Mouse (Mus musculus) midbrain, embryonic 13.5 days (tissue): ENCODE results near the gene Grk6. TPM values are rescaled to one million over a fixed set of nuclear protein-coding genes. Genes with fewer than 3 reads are reported as not detected.

Experiments used
- ATAC-seq: fragments of 200-750 bp; cut with Nextera tagmentation; 2 replicates; pipeline ENCODE4 v1.8.0; 2017; ENCODE audit warnings: mild to moderate bottlenecking, moderate TSS enrichment, moderate library complexity
- H3K27ac ChIP-seq: fragments of 300-500 bp; sonication (generic); 2 replicates; pipeline ENCODE4 v1.5.1; 2015; ENCODE audit warnings: inconsistent platforms, mild to moderate bottlenecking, moderate library complexity
- H3K27me3 ChIP-seq: fragments of 300-500 bp; sonication (generic); 2 replicates; pipeline ENCODE4 v1.6.1; 2015; ENCODE audit warnings: mild to moderate bottlenecking, inconsistent platforms
- H3K36me3 ChIP-seq: fragments of 300-500 bp; sonication (generic); 2 replicates; pipeline ENCODE4 v1.6.1; 2015; ENCODE audit warnings: mild to moderate bottlenecking, inconsistent platforms
- H3K4me1 ChIP-seq: fragments of 300-500 bp; sonication (generic); replicated peaks from 2 replicates; pipeline ENCODE4 v1.6.1; 2015; ENCODE audit warnings: inconsistent platforms
- H3K4me2 ChIP-seq: fragments of 300-500 bp; sonication (generic); replicated peaks from 2 replicates; pipeline ENCODE4 v1.6.1; 2015; ENCODE audit warnings: moderate library complexity, mild to moderate bottlenecking, inconsistent platforms
- H3K4me3 ChIP-seq: fragments of 300-500 bp; sonication (generic); replicated peaks from 2 replicates; pipeline ENCODE4 v1.5.1; 2015; ENCODE audit warnings: mild to moderate bottlenecking, inconsistent platforms
- H3K9ac ChIP-seq: fragments of 300-500 bp; sonication (generic); replicated peaks from 2 replicates; pipeline ENCODE4 v1.6.1; 2015; ENCODE audit warnings: mild to moderate bottlenecking, inconsistent platforms
- H3K9me3 ChIP-seq: fragments of 300-500 bp; sonication (generic); 2 replicates; pipeline ENCODE4 v1.6.1; 2016; ENCODE audit warnings: mild to moderate bottlenecking, inconsistent platforms
- WGBS: fragments of 180-500 bp; shearing (Covaris S2); methylation state at CpG from one replicate; pipeline ENCODE4 v1.1.7; 2015; 5-methylcytosine and 5-hydroxymethylcytosine counted together
- polyA plus RNA-seq: library from polyadenylated mRNA; unstranded; fragments of >200 nt; fragmentation: Nextera tagmentation; extraction: Ambion mirVana; gene quantifications from 2 replicates; pipeline ENCODE4 v1.2.1, GENCODE M21; 2015

Gene Grk6
- 26.8 and 35.7 TPM in 2 replicates for polyA plus RNA-seq

DNA sequence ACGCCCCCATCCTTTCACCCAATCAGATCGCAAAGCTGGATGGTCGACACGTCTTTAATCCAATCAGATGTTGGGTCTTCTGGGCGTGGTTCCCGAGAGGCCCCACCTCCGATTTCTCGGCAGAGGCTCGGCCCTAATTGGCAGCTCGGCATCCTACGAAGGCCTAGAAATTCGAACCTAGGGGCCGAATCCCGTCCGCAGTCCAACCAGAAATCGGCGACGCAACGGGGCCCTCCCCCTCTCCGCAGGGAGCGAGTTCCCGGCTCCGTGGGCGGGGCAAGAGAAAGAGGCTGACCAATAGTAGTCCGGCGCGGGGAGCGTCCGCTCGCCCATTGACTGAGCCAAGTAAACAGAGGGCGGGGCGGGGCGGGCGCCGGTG, at the start of gene Grk6:
Gene Grk6 (plus strand): TSS at position 136 of the 379 bp plus-strand sequence.
- peaks cover 8% of the 10 kb centered on the region for H3K36me3 ChIP-seq
- H3K27ac ChIP-seq: peak within 1 kb of the TSS; percentile 93
- peak within 1 kb of the TSS; percentile 96 for H3K9ac ChIP-seq
- no peaks in the 10 kb centered on the region for H3K9me3 ChIP-seq
- WGBS: under 1% methylated on average over 30 of the region's 35 CpGs
- no peaks in the 10 kb centered on the region for H3K27me3 ChIP-seq
- H3K4me1 ChIP-seq: peaks cover 37% of the 10 kb centered on the region
- peak; percentile 96 for ATAC-seq
- H3K4me3 ChIP-seq: peak within 1 kb of the TSS; percentile 90
- H3K4me2 ChIP-seq: peak within 1 kb of the TSS; percentile 91

DNA sequence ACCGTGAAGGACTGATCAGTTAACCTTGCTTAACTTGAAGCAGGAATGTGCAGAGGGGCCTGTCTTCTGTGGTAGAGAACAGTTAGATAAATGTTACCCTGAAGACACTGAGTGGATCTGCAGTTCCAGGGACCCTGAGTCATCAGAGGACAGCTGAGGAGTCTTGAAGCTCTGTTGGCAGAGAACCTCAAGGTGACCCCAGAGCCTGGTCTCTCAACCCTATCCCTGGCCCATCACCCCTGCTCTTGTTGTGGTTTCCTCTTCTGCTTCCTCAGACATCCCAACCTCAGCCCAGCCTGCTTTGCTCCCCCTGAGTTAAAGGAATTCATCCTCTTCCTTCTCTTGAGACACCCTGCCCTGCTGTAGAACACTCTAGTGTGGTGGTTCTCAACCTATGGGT, 46.8 kb upstream of the Grk6 start, which contains the start of gene Slc34a1:
Gene Slc34a1 (plus strand): TSS at position 100 of the 400 bp plus-strand sequence.
- no peak for ATAC-seq
- WGBS: 100% methylated on average over 1 of the region's 1 CpGs
- H3K27me3 ChIP-seq: peaks cover 3% of the 10 kb centered on the region; the same call in 1 of the 2 replicates

GRCm38 (mm10) chr13:55399300-55400038, 45.4 kb upstream of the Grk6 start:
- Histone ChIP-seq H3K4me1 (0 out of 2 replicates have a peak, but pooled peaks cover 4% of the 10 kb centered on the region), H3K9me3 (no peaks in the 10 kb centered on the region), H3K27me3 (peaks cover 3% of the 10 kb centered on the region; the same call in 1 of the 2 replicates), H3K9ac (no peak overlapping the region), H3K4me2 (no peak overlapping the region), H3K4me3 (no peak overlapping the region), H3K36me3 (no peaks in the 10 kb centered on the region), H3K27ac (no peak overlapping the region)
- 60% methylated on average over 5 of the region's 5 CpGs for WGBS
- no peak for ATAC-seq

More for the DNA sequence above, 46.8 kb upstream of the Grk6 start, which contains the start of gene Slc34a1:
- Histone ChIP-seq H3K9ac (no peak within 1 kb of the TSS), H3K4me3 (no peak within 1 kb of the TSS), H3K36me3 (no peaks in the 10 kb centered on the region), H3K9me3 (no peaks in the 10 kb centered on the region), H3K27ac (no peak within 1 kb of the TSS), H3K4me1 (no peaks in the 10 kb centered on the region), H3K4me2 (no peak within 1 kb of the TSS)

GRCm38 (mm10) chr13:55400039-55400346, 44.9 kb upstream of the Grk6 start:
- WGBS: 97% methylated on average over 1 of the region's 1 CpGs
- Histone ChIP-seq H3K9me3 (no peaks in the 10 kb centered on the region), H3K27ac (no peak overlapping the region), H3K27me3 (peaks cover 6% of the 10 kb centered on the region; the same call in 1 of the 2 replicates), H3K4me1 (0 out of 2 replicates have a peak, but pooled peaks cover 4% of the 10 kb centered on the region), H3K4me3 (no peak overlapping the region), H3K4me2 (no peak overlapping the region), H3K9ac (no peak overlapping the region), H3K36me3 (no peaks in the 10 kb centered on the region)
- no peak for ATAC-seq

GRCm38 (mm10) chr13:55403266-55403665, 41.6 kb upstream of the Grk6 start:
- WGBS: 60% methylated on average over 7 of the region's 7 CpGs
- H3K4me2 ChIP-seq: no peak overlapping the region
- no peak for ATAC-seq
- H3K27ac ChIP-seq: no peak overlapping the region
- peaks cover 6% of the 10 kb centered on the region; the same call in 1 of the 2 replicates for H3K27me3 ChIP-seq
- no peak overlapping the region for H3K4me3 ChIP-seq
- H3K9ac ChIP-seq: no peak overlapping the region
- H3K4me1 ChIP-seq: peaks cover 10% of the 10 kb centered on the region
- no peaks in the 10 kb centered on the region for H3K9me3 ChIP-seq
- H3K36me3 ChIP-seq: no peaks in the 10 kb centered on the region

GRCm38 (mm10) chr13:55403935-55404852, 40.7 kb upstream of the Grk6 start:
- no peak for ATAC-seq
- H3K4me1 ChIP-seq: peaks cover 10% of the 10 kb centered on the region
- no peak overlapping the region for H3K27ac ChIP-seq
- H3K4me2 ChIP-seq: no peak overlapping the region
- no peak overlapping the region for H3K4me3 ChIP-seq
- no peaks in the 10 kb centered on the region for H3K9me3 ChIP-seq
- 69% methylated on average over 15 of the region's 15 CpGs for WGBS
- peaks cover 6% of the 10 kb centered on the region; the same call in 1 of the 2 replicates for H3K27me3 ChIP-seq
- no peak overlapping the region for H3K9ac ChIP-seq
- no peaks in the 10 kb centered on the region for H3K36me3 ChIP-seq

DNA sequence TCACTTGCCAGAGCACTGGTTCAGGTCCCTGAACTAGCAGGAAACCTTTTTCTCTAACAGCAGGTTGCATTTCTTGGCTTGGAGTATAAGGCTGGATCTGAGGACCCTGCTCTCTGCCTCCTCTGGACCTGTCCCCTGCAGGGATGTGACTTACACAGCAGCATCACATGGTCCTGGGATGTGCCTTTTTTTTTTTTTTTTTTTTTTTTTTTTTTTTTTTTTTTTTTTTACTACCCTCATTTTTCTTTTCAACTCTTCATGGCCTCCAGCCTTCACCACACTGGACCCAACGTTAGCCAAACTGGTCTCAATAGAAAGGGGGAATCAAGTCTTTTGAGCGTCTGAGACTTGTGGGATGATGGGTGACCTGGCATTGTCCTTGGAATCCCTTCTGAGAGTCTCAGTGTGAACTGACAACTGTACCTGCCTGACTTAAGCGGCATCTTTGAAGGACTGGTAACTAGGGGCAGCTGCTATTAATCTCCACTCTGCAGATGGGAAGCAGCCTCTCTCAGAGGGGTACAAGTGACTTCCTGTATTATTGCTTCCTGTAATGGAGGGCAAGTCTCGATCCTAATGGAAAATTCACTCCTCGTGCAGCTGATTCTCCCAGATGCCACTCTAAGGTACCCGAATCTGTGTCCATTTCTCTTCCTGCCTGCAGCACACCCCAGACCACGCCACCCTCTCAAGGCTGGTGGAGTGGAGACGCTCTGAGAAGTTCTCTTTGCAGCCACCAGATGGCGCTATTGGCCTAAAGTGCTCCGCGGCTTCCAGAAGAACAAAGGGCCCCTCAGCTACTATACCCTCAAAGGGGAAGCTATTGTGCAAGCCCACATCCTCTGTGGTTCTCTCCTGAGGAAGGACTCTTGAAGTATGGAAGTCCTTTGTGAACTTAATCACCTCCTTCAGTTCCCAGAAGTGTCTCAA, 39.8 kb upstream of the Grk6 start:
- H3K4me3 ChIP-seq: no peak overlapping the region
- H3K9ac ChIP-seq: peak overlapping the region; percentile 54
- peaks cover 6% of the 10 kb centered on the region; the same call in 1 of the 2 replicates for H3K27me3 ChIP-seq
- peak overlapping the region; percentile 85 for H3K27ac ChIP-seq
- WGBS: 19% methylated on average over 11 of the region's 11 CpGs
- peaks cover 10% of the 10 kb centered on the region for H3K4me1 ChIP-seq
- peak; percentile 92 for ATAC-seq
- no peaks in the 10 kb centered on the region for H3K9me3 ChIP-seq
- peak overlapping the region; percentile 29; the same call in 1 of the 2 replicates for H3K4me2 ChIP-seq
- H3K36me3 ChIP-seq: no peaks in the 10 kb centered on the region

DNA sequence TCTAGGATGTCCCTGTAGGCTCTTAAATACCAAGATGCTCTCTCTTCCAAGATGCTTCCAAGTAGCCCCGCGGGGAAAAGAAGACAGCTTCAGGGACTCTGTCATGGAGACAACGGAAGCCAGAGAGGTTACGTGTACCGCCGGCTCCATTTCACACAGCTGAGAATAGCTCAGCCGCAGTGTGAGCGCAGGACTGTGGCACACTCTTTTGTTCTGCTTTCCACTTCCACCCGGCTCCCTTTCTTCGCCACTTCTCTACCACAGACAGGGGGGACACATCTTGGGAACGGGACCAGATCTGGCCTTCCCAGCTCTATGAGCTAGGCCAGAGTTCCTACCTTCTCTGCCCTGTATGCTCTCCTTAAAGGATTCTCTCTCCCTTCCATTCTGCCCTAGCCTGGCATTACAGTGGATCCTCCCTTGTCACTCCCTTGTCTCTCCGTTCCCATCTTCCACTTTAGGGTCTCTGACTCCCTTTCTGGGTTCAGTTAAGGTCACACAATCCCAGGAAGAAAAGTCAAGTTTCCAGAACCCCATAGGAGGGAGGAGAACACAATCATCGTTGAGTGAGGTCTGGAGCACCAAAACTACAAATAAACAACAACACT, 39.0 kb upstream of the Grk6 start:
- H3K9me3 ChIP-seq: no peaks in the 10 kb centered on the region
- H3K4me1 ChIP-seq: peaks cover 10% of the 10 kb centered on the region
- 52% methylated on average over 13 of the region's 13 CpGs for WGBS
- peak overlapping the region; percentile 29; the same call in 1 of the 2 replicates for H3K4me2 ChIP-seq
- H3K27me3 ChIP-seq: peaks cover 6% of the 10 kb centered on the region; the same call in 1 of the 2 replicates
- no peak overlapping the region for H3K4me3 ChIP-seq
- peak overlapping the region; percentile 54 for H3K9ac ChIP-seq
- peak; percentile 75 for ATAC-seq
- H3K36me3 ChIP-seq: no peaks in the 10 kb centered on the region
- H3K27ac ChIP-seq: peak overlapping the region; percentile 85

GRCm38 (mm10) chr13:55407341-55407740, 37.5 kb upstream of the Grk6 start:
- no peak overlapping the region for H3K4me3 ChIP-seq
- ATAC-seq: no peak
- H3K36me3 ChIP-seq: no peaks in the 10 kb centered on the region
- H3K4me2 ChIP-seq: no peak overlapping the region
- H3K9me3 ChIP-seq: no peaks in the 10 kb centered on the region
- H3K4me1 ChIP-seq: peaks cover 10% of the 10 kb centered on the region
- no peak overlapping the region for H3K9ac ChIP-seq
- H3K27ac ChIP-seq: no peak overlapping the region
- H3K27me3 ChIP-seq: peaks cover 4% of the 10 kb centered on the region; the same call in 1 of the 2 replicates
- 89% methylated on average over 4 of the region's 4 CpGs for WGBS

DNA sequence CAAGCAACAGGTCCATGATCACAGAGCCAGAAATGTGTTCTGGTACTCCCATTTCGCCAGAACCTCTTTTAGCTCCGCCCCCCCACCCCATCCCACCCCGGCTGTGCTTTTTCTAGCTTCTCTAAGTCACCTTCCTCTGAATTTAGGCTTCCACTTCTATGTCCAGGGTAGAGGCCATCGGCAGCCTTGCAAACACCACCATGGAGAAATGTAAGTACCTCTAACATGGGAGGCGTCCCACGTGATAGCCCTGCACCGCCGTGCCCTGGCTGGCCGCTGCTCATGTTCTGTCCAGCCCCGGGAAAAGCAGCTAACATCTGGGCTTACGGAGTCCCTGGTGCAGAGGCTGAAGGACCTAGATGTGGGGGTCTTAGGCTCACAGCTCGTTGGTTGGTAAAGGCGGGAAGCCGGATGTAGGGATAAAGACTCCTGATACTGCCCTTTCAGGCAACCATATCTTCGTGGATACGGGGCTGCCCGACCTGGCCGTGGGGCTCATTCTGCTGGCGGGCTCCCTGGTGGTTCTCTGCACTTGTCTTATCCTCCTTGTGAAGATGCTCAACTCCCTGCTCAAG, 36.2 kb upstream of the Grk6 start:
- Histone ChIP-seq H3K4me1 (peaks cover 9% of the 10 kb centered on the region), H3K9me3 (no peaks in the 10 kb centered on the region), H3K4me3 (no peak overlapping the region), H3K27ac (no peak overlapping the region), H3K4me2 (no peak overlapping the region), H3K9ac (no peak overlapping the region), H3K36me3 (no peaks in the 10 kb centered on the region), H3K27me3 (peaks cover 11% of the 10 kb centered on the region)
- no peak for ATAC-seq
- 89% methylated on average over 19 of the region's 19 CpGs for WGBS
